Mouse (Mus musculus) megakaryocyte, embryonic 14.5 days (primary cell): ENCODE measurements at regions not wholly inside any gene's neighbourhood (a gene's known extent, or its start where the extent isn't known, plus 50 kb on each side); places are given as distances from the start of the nearest gene placed in this dataset.

Source experiments
- FLI1 ChIP-seq: IDR thresholded peaks from 2 replicates; pipeline ENCODE4 v1.6.1; 2012; ENCODE audit warnings: low read length, inconsistent platforms, mixed read lengths
- GATA1 ChIP-seq: IDR thresholded peaks from 3 replicates; pipeline ENCODE4 v1.6.1; 2012; ENCODE audit warnings: mixed read lengths, low read length, inconsistent platforms, borderline replicate concordance

GRCm38 (mm10) chr9:46440226-46440625 is 120.4 kb upstream of the 4931429L15Rik start:
- TF ChIP-seq GATA1 (no peak), FLI1 (no peak)
